Mouse (Mus musculus) myocyte (in vitro differentiated cells): ENCODE results near the gene Stam2.

Source experiments
- CEBPB ChIP-seq: IDR thresholded peaks from 2 replicates; pipeline ENCODE4 v1.6.1; 2011; ENCODE audit warnings: mild to moderate bottlenecking, moderate library complexity; ENCODE audit not compliant: poor library complexity, insufficient read depth, severe bottlenecking
- E2F4 ChIP-seq: IDR thresholded peaks from one replicate; pipeline ENCODE4 v1.6.1; 2011; ENCODE audit warnings: mild to moderate bottlenecking, control low read depth, moderate library complexity; ENCODE audit not compliant: insufficient read depth
- MAX ChIP-seq: IDR thresholded peaks from one replicate; pipeline ENCODE4 v1.6.1; 2011; ENCODE audit warnings: low read depth, mild to moderate bottlenecking, control low read depth
- MYOD1 ChIP-seq, 3 experiments: IDR thresholded peaks; one replicate each; pipeline ENCODE4 v1.6.1; 2011; ENCODE audit warnings: control low read depth in 2 of 3, low read depth in 2 of 3, mild to moderate bottlenecking in 2 of 3, moderate library complexity in 1 of 3; ENCODE audit not compliant: insufficient read length in 2 of 3, control insufficient read depth in 1 of 3
- POLR2A ChIP-seq: IDR thresholded peaks from one replicate; pipeline ENCODE4 v1.6.1; 2011; ENCODE audit warnings: low read depth, mild to moderate bottlenecking, control low read depth, moderate library complexity; ENCODE audit not compliant: insufficient read length
- TCF12 ChIP-seq: IDR thresholded peaks from one replicate; pipeline ENCODE4 v1.6.1; 2011; ENCODE audit warnings: mild to moderate bottlenecking, control low read depth; ENCODE audit not compliant: poor library complexity, insufficient read depth, severe bottlenecking
- TCF3 ChIP-seq: IDR thresholded peaks from one replicate; pipeline ENCODE4 v1.6.1; 2011; ENCODE audit warnings: low read depth, control low read depth; ENCODE audit not compliant: insufficient read length
- USF1 ChIP-seq: IDR thresholded peaks from one replicate; pipeline ENCODE4 v1.6.1; 2011; ENCODE audit warnings: low read depth, mild to moderate bottlenecking, control low read depth, moderate library complexity

GRCm38 (mm10) chr2:52785106-52785721, 43.1 kb upstream of the Stam2 start:
- TF ChIP-seq CEBPB (no peak), MAX (no peak), TCF12 (no peak), POLR2A (no peak), USF1 (no peak), E2F4 (no peak), MYOD1 (IDR thresholded peaks at IDR 0.05; ENCODE audit: control insufficient read depth in 1 of 3, insufficient read length in 2 of 3, low read depth in 2 of 3) (no peak), TCF3 (no peak)
